Mouse (Mus musculus): ENCODE data around the gene Npr1.

The Npr1 gene

DNA sequence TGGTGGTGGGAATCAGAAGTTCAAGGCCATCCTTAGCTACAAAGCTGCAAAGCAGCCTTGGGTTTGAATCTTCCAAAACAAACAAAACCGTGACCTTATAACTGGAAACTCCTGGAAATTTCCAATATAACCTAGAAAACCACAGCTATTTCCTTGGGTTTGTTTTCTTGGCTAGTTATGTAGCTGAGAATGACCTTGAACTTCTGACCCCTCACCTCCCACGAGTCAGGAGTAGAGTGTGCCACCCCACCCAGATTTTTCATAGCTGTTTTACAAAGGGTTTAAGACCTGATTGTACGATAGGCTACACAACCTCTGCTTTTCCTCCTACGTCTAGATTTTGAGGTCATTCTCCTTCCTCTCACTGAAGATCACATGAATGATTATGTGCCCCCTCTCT lies 28.5 kb downstream of the Npr1 start:
- in situ Hi-C loops (cut with MboI, MseI) = no loop called here

DNA sequence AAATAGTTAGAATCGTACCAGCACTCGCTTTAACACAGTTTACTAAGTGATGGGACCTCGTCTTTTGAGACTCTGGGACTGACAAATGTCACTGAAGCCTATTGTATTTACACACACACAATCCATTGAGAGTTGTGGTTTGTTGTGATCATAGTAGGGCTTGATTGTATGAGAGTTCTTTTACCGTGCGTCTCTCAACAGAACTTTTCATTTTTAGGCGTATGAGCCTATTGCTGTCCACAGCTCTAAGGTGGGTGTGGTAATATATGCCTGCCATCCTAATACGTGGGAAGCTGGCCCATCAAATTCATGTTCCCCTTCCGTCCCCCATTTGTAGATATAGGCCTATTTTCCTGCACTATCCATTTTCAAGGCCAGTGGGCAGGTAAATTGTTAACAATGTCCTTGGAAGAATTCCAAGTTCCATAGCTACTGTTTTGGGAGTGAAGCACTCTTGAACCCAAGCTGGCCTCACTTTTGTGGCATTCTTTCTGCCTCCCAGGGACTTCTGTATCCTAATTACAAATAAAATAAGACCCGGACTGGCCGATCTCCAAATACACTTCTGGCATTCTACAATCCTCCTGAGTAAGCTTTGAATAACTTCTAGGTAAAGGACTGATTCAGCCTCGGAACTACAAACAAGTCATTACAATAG lies 31.5 kb downstream of the Npr1 start:
- in situ Hi-C loops (cut with MboI, MseI) = no loop called here

- in situ Hi-C loops (cut with MboI, MseI) = no loop called here
These were observed 32.2 kb downstream of the Npr1 start, which contains the start of gene Ints3 for GRCm38 (mm10) chr3:90433381-90434020. Gene Ints3, minus strand, starts transcription at chr3:90433622.

GRCm38 (mm10) chr3:90432811-90433219 lies 32.9 kb downstream of the Npr1 start:
- in situ Hi-C loops (cut with MboI, MseI) = no loop called here

DNA sequence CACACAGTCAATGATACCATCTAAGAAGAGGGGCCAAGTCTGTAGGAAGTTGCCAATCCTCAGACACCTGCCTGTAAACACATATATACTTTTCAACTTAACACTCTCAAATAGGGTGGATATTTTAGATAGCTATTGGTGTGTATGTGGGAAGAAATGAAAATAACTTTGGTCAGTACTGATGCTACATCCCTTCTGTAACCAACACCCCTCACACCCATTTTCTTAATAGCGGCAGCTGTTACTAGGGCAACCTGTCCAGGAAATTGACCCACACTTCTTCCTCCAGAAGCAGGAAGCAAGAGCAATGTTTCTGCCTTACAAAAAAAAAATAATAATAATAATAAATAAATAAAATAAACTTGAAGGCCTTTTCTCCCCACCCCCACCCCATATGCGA lies 33.3 kb downstream of the Npr1 start:
- in situ Hi-C loops (cut with MboI, MseI) = no loop called here

- in situ Hi-C loops (cut with MboI, MseI) = no loop called here
These were observed 36.1 kb downstream of the Npr1 start for GRCm38 (mm10) chr3:90429576-90429975.

GRCm38 (mm10) chr3:90428186-90428585 lies 37.5 kb downstream of the Npr1 start:
- in situ Hi-C loops (cut with MboI, MseI) = no loop called here

DNA sequence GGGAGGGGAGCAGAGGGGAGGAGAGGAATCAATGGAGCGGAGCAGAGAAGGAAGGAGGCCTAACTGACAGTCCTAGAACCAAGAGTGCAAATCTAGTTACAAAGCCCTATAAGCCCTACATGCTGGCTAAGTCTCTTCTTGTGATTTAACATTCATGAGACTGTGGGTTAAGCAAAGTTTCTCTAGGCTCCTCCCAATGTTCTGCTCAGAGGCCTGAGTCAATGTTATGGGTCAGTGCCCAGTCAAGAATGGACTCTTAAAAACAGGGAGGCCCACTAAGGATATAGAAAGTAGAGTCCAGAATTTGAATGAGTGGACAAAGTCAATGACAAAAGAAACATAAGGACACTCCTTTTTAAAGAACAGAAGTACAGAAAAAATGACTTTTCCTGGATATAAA lies 38.1 kb downstream of the Npr1 start:
- in situ Hi-C loops (cut with MboI, MseI) = no loop called here

DNA sequence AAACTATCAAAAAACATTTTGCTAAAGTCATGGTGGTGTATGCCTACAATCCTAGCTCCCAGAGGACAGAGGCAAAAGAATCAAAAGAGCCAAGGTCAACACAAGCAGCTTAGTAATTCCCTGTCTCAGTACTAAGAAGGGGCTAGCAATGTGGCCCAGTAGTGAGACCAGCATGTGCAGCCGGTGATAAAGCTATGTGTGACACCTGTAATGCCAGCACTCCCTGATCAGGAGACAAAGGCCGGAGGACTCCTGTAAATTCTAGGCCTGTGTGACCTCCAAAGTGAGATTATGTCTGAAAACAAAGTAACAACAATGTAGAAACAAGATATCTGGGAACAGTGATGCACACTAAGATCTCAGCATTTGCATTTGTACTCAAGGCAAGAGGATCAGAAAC lies 40.2 kb downstream of the Npr1 start:
- in situ Hi-C loops (cut with MboI, MseI) = no loop called here

DNA sequence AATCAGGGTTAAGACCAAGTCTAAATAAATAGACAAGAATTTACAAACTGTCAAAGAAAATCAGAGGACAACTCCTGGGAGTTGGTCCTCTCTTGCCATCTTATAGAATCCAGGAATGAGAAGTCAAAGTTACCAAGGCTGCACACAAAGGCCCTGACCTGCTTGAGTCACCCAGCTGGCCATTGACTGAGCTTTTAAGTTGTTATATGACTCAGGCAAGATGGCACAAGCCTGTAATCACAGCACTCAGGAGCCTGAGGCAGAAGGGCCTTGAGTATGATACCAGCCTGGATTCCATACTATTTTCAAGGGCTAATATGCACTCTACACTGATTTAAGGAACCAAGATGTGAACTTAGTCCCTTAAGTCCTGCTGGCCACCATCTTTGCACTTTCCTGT lies 42.1 kb downstream of the Npr1 start:
- in situ Hi-C loops (cut with MboI, MseI) = no loop called here

DNA sequence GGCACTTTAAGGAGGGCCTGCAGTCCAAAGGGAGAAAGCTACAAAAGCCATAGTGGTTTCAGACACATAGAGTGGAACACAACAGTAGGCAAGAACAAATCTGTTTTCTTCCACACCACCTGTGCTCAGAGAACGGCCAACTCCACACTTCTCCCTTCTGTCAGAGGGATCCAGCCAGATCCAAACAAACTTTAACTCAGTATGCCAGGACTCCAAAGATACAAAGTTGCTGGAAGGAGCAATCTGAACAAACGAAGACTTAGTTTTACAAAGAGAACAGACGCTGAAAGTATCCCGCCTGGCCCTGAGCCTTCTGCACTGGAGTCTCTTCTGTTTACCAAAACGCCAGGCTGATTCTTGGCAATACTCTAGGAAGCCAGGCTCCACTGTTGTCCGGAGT lies 45.0 kb downstream of the Npr1 start:
- in situ Hi-C loops (cut with MboI, MseI) = no loop called here

DNA sequence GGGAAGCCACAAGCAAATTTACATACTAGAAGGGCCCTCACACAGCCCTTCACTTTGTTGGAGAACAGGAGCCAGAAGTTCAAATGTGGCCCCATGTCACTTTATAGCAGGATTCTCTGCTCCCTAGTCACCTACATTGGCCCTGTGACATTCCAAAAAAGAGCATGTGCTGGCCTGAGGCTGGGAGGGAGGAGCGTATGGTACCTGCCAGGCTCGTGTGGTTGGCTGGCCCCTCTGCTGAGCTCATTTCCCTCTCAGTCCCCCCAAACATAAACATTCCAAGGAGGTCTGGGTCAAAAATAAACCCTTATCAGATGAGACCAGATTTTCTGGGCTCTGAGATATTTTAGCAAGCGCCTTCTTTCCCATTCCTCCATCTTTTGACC lies 52.7 kb downstream of the Npr1 start:
- in situ Hi-C loops (cut with MboI, MseI) = no loop called here

- in situ Hi-C loops (cut with MboI, MseI) = no loop called here
These were observed 53.2 kb downstream of the Npr1 start for GRCm38 (mm10) chr3:90412312-90413010.

DNA sequence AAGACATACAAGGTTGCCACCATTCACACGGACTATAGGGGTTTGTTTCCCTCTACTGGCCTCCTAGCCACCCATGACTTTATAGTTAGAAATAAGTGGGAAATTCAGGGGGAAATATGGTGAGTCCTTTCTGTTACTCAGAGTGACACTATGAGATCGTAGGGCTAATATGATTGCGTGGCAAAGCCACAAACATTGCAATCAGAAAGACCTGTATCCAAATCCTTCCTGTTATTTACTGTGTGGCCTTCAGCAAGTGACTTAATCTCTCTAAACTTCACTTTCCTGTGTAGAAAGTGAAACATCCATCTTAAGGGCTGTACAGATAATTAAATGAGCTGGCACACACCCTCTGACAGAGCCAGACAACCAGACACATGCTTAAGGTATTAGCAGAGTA lies 56.9 kb downstream of the Npr1 start:
- in situ Hi-C loops (cut with MboI, MseI) = loop anchor here (10.0 kb wide), 1 partner anchor 216 kb away; no protein-coding TSS in a partner anchor

GRCm38 (mm10) chr3:90406414-90406813 lies 59.3 kb downstream of the Npr1 start:
- in situ Hi-C loops (cut with MboI, MseI) = loop anchor here (10.0 kb wide), 1 partner anchor 218 kb away; no protein-coding TSS in a partner anchor

- in situ Hi-C loops (cut with MboI, MseI) = loop anchor here (10.0 kb wide), 1 partner anchor 220 kb away; no protein-coding TSS in a partner anchor
These were observed 61.1 kb downstream of the Npr1 start for GRCm38 (mm10) chr3:90404609-90405008.

DNA sequence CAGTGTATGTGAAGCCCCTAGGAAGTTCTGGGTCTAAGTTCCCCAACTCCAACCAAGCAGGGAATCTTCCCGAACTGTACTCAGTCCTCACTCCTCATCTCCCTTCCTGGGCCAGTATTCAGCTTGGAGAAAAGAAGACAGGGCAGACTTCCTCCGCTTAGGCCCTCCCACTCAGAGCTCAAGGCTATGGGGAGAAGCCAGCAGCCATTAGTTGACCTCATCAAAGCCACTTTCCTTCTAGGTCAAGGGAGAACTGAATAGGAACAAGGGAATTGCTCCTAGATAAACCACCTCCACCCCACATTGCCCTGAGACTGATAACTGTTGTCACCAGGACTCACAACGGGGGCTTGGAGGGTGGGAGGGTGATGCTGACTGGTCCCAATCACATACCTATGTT lies 61.5 kb downstream of the Npr1 start:
- in situ Hi-C loops (cut with MboI, MseI) = loop anchor here (10.0 kb wide), 1 partner anchor 221 kb away; no protein-coding TSS in a partner anchor

DNA sequence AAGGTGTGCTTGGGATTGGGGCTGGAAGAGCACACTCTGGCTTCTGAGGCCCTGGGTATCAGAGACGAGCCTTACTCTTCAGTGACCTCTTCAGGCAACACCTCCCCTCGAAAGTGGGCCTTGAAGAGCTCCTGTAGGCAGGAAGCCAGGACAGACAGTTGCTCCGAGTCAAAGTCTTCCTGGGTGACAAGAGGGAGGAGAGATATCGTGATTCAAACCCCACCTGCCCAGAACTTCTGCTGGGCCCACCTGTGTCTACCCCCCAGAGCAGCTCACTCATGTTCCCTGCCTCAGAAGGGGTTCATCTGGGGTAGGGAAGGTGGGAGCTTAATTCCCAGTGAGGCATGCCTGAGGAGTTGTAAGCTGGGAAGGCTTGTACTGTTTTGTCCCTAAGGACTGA lies 64.7 kb downstream of the Npr1 start:
- in situ Hi-C loops (cut with MboI, MseI) = loop anchor here (10.0 kb wide), 1 partner anchor 224 kb away; no protein-coding TSS in a partner anchor

All from regulatory T cell (primary cell).